Mouse (Mus musculus) ES-E14 (cell line): ENCODE results near the gene Ghr. TPM values are rescaled to one million over a fixed set of nuclear protein-coding genes. Genes with fewer than 3 reads are reported as not detected.

Source experiments
- DNase-seq: peaks from one replicate; pipeline ENCODE4 v3.0.0-alpha.2; 2013; ENCODE audit warnings: low read depth, low spot score
- H3K27ac ChIP-seq: 2 replicates; pipeline ENCODE4 v1.5.1; 2012; ENCODE audit warnings: low read depth, mild to moderate bottlenecking, low read length, moderate library complexity, mixed read lengths; ENCODE audit not compliant: poor library complexity, insufficient read depth, severe bottlenecking
- H3K36me3 ChIP-seq: 2 replicates; pipeline ENCODE4 v1.6.1; 2012; ENCODE audit warnings: mild to moderate bottlenecking, low read length, moderate library complexity, mixed read lengths; ENCODE audit not compliant: control insufficient read depth, poor library complexity, insufficient read depth, severe bottlenecking
- H3K4me1 ChIP-seq, 2 experiments: fragments of 150-350 bp in 1 of 2; sonication (generic) in 1 of 2; 2 replicates each; pipeline ENCODE4 v1.6.1; 2012; ENCODE audit warnings: low read length in 2 of 2, mild to moderate bottlenecking in 1 of 2, mixed read lengths in 1 of 2; ENCODE audit not compliant: control insufficient read depth in 2 of 2, insufficient read depth in 2 of 2, poor library complexity in 1 of 2
- H3K4me3 ChIP-seq, 2 experiments: fragments of 150-350 bp in 1 of 2; sonication (generic) in 1 of 2; 2 replicates each; pipeline ENCODE4 v1.5.1; 2012; ENCODE audit warnings: low read length in 2 of 2, low read depth in 1 of 2, mild to moderate bottlenecking in 1 of 2, mixed read lengths in 1 of 2; ENCODE audit not compliant: insufficient read depth in 1 of 2, poor library complexity in 1 of 2, severe bottlenecking in 1 of 2
- H3K9ac ChIP-seq: 2 replicates; pipeline ENCODE4 v1.6.1; 2012; ENCODE audit warnings: low read depth, mild to moderate bottlenecking, low read length, mixed read lengths; ENCODE audit not compliant: poor library complexity, insufficient read depth, severe bottlenecking
- H3K9me3 ChIP-seq: fragments of 150-350 bp; sonication (generic); 2 replicates; pipeline ENCODE4 v1.6.1; 2012; ENCODE audit warnings: low read depth, mild to moderate bottlenecking, low read length; ENCODE audit not compliant: control insufficient read depth, insufficient read depth
- CHD2 ChIP-seq: IDR thresholded peaks from 2 replicates; pipeline ENCODE4 v1.6.1; 2014; ENCODE audit warnings: mild to moderate bottlenecking, low read depth, low read length, inconsistent platforms
- HCFC1 ChIP-seq: IDR thresholded peaks from 2 replicates; pipeline ENCODE4 v1.6.1; 2012; ENCODE audit warnings: low read length, inconsistent platforms, borderline replicate concordance; ENCODE audit not compliant: insufficient read depth
- MAFK ChIP-seq: IDR thresholded peaks from 2 replicates; pipeline ENCODE4 v1.6.1; 2014; ENCODE audit warnings: mild to moderate bottlenecking, low read depth, low read length, inconsistent platforms; ENCODE audit not compliant: insufficient read depth
- ZC3H11A ChIP-seq: IDR thresholded peaks from 2 replicates; pipeline ENCODE4 v1.6.1; 2012; ENCODE audit warnings: low read depth, mild to moderate bottlenecking, inconsistent platforms, low read length, borderline replicate concordance
- ZNF384 ChIP-seq: IDR thresholded peaks from 2 replicates; pipeline ENCODE4 v1.6.1; 2012; ENCODE audit warnings: low read depth, low read length, inconsistent platforms
- in situ Hi-C, 2 experiments: fragments of 600-800 bp; cut with MboI; formaldehyde crosslinking; loops; one replicate each; pipeline ENCODE4 v1.15.1; 2025; ENCODE audit warnings: low sequenced_read_pairs in 2 of 2, inconsistent platforms in 1 of 2; ENCODE audit not compliant: unreplicated experiment in 2 of 2
- total RNA-seq: library from RNA; depleted of rRNA; stranded (reverse); fragments of 300-350 nt; gene quantifications from 2 replicates; pipeline ENCODE4 v1.2.3, GENCODE M21; 2012

Gene Ghr
- total RNA-seq, 1 experiment, result 7.5 TPM

DNA sequence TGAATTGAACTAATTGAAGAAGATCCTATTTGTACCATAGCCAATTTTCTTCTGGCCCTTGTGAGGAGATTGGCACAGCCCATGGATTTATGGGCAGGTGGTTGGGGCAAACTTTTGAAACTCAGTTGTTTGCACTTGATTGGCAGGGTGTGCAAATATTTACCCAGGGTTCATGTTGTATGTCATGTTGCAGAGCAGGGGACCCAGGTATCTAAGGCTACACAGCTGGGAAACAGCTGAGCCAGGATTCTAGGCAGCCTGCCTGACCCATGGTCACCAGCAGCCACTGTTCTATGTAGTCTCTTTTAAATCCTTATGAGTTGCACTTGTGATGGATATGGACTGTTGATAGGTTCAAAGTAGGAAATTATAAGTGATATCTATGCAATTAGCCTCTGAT lies 94.1 kb downstream of the Ghr start:
- Histone ChIP-seq H3K9ac (no peak overlapping the region), H3K4me3 (no peak overlapping the region), H3K4me1 (no peaks in the 10 kb centered on the region), H3K36me3 (no peaks in the 10 kb centered on the region), H3K9me3 (no peaks in the 10 kb centered on the region), H3K27ac (no peak overlapping the region)
- TF ChIP-seq CHD2, result no peak
- TF ChIP-seq ZC3H11A, result no peak
- no peak for TF ChIP-seq MAFK
- TF ChIP-seq ZNF384, result no peak
- no peak for TF ChIP-seq HCFC1
- in situ Hi-C loops, result no loop called here
- no peak for DNase-seq

DNA sequence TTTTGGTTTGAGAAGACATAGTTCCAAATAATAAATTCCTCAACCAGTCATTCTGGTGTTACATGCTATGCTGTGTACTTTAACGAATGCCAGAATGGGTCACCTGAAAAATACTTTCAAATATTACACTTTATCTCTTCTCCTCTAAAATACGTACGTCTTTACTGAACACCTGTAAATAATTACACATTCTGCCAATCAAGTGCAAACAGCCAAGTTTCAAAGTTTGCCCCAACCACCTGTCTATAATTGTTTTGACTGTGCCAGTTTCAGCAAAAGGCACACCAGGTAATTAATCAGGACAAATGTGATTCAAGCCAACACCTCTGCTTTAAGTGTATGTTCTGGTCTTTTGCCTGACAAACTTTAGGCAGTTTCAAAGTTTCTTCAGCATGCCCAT lies 94.7 kb downstream of the Ghr start:
- TF ChIP-seq ZNF384, result no peak
- TF ChIP-seq HCFC1, result no peak
- no peaks in the 10 kb centered on the region for H3K9me3 ChIP-seq
- no peaks in the 10 kb centered on the region for H3K36me3 ChIP-seq
- no peak overlapping the region for H3K9ac ChIP-seq
- DNase-seq, result no peak
- no peak overlapping the region for H3K4me3 ChIP-seq
- in situ Hi-C loops, result no loop called here
- H3K27ac ChIP-seq, result no peak overlapping the region
- no peaks in the 10 kb centered on the region for H3K4me1 ChIP-seq

DNA sequence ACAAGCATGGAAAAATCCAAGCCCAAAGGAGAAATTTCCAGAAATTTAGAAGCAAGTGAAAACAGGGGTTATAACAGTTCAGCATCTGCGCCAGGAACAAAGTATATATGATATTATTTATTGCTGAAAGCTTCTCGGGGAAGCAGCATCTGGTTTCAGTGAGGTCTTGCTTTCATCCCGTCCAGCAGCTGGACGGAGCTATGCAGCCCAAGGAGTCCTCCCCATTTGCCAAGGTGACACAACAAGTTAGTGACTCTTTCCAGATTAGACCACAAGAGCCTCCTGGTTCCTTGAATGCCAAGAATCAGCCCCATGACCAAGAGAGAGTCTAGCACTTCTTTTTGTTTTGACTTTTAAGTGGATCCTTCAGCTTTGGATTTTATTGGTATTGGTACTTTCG lies 96.6 kb downstream of the Ghr start:
- Histone ChIP-seq H3K4me3 (no peak overlapping the region), H3K27ac (no peak overlapping the region), H3K9ac (no peak overlapping the region), H3K4me1 (no peaks in the 10 kb centered on the region), H3K36me3 (no peaks in the 10 kb centered on the region), H3K9me3 (no peaks in the 10 kb centered on the region)
- TF ChIP-seq ZNF384 (no peak), ZC3H11A (no peak), MAFK (no peak), HCFC1 (no peak), CHD2 (no peak)
- in situ Hi-C loops, result no loop called here
- DNase-seq, result no peak

DNA sequence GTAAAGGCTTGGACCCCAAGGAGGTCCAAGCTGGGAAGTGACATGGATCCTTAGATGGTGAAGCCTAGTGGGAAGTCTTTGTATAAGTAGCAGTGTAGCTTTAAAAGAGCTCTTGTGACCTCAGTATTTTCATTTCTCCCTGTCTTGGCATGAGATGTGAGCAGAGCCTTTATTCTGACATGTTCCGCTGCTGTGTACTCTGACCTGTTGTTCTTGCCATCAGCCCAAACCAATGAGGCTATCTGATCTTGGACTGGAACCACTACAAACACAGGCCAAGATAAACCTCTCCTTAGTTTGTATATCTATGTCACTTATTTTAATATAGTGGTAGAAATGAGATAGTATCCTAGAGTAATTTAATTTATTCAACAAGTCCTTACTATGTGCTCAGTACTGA lies 97.9 kb downstream of the Ghr start:
- H3K4me3 ChIP-seq, result no peak overlapping the region
- no peaks in the 10 kb centered on the region for H3K9me3 ChIP-seq
- DNase-seq, result no peak
- H3K36me3 ChIP-seq, result no peaks in the 10 kb centered on the region
- TF ChIP-seq ZC3H11A, result no peak
- no peak for TF ChIP-seq ZNF384
- no peak for TF ChIP-seq CHD2
- no peak for TF ChIP-seq MAFK
- in situ Hi-C loops, result no loop called here
- no peak overlapping the region for H3K27ac ChIP-seq
- no peak overlapping the region for H3K9ac ChIP-seq
- H3K4me1 ChIP-seq, result no peaks in the 10 kb centered on the region

DNA sequence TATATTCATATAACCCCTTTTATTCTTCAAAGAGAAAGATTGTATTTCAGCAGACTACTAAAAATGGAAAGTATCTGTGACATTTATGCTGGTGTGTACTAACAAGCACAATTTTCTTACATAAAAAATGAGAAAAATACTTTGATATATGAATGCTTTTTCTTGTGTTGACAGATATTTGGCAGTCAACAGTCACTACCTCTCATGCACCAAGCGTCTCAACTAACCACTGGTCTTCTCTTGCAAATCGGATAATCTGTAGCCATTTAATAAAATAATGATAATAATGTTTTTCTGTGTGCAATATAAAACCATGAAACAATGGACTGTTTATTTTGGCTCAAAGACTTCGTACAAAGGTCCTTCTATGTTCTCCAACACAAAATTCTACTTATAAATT lies 99.8 kb downstream of the Ghr start:
- H3K4me3 ChIP-seq, result no peak overlapping the region
- H3K36me3 ChIP-seq, result no peaks in the 10 kb centered on the region
- H3K9me3 ChIP-seq, result no peaks in the 10 kb centered on the region
- TF ChIP-seq MAFK (no peak), ZNF384 (no peak), ZC3H11A (no peak), CHD2 (no peak), HCFC1 (no peak)
- H3K4me1 ChIP-seq, result no peaks in the 10 kb centered on the region
- no peak overlapping the region for H3K9ac ChIP-seq
- H3K27ac ChIP-seq, result no peak overlapping the region
- in situ Hi-C loops, result no loop called here
- DNase-seq, result no peak
